Mouse (Mus musculus): ENCODE data around the gene Fgf10. TPM values are rescaled to one million over a fixed set of nuclear protein-coding genes. Genes with fewer than 3 reads are reported as not detected.

Gene Fgf10
- total RNA-seq, 1 experiment from 2014 or later, result 1.9 TPM

- DNase-seq, result peak; percentile 15
These were observed 165.5 kb downstream of the Fgf10 start for GRCm38 (mm10) chr13:118835078-118835477.

All from adrenal gland, postnatal 14 days (tissue).